Mouse (Mus musculus) stomach, postnatal 0 days (tissue): ENCODE results near the gene Ccndbp1.

Experiments used
- CTCF ChIP-seq: IDR thresholded peaks from 2 replicates; pipeline ENCODE4 v1.5.1; 2016; ENCODE audit warnings: antibody characterized with exemption, low read depth, mild to moderate bottlenecking, moderate library complexity
- EP300 ChIP-seq: optimal IDR thresholded peaks from 2 replicates; pipeline ENCODE3; 2016; ENCODE audit warnings: antibody characterized with exemption

GRCm38 (mm10) chr2:121008664-121009007 lies 433 bp downstream of the Ccndbp1 start:
- TF ChIP-seq CTCF (no peak), EP300 (no peak)
